Mouse (Mus musculus) liver, embryonic 15.5 days (tissue): ENCODE data around the gene Ybx2. TPM values are rescaled to one million over a fixed set of nuclear protein-coding genes. Genes with fewer than 3 reads are reported as not detected.

Source experiments
- ATAC-seq: fragments of 200-750 bp; cut with Nextera tagmentation; 2 replicates; pipeline ENCODE4 v1.8.0; 2017; ENCODE audit warnings: moderate number of reproducible peaks, mild to moderate bottlenecking, moderate library complexity; ENCODE audit not compliant: insufficient read depth
- H3K27ac ChIP-seq: fragments of 300-500 bp; sonication (generic); replicated peaks from 2 replicates; pipeline ENCODE4 v1.5.1; 2015; ENCODE audit warnings: mild to moderate bottlenecking, inconsistent platforms
- H3K27me3 ChIP-seq: fragments of 300-500 bp; sonication (generic); 2 replicates; pipeline ENCODE4 v1.6.1; 2015; ENCODE audit warnings: mild to moderate bottlenecking, inconsistent platforms
- H3K36me3 ChIP-seq: fragments of 300-500 bp; sonication (generic); replicated peaks from 2 replicates; pipeline ENCODE4 v1.6.1; 2015; ENCODE audit warnings: moderate library complexity, mild to moderate bottlenecking, inconsistent platforms
- H3K4me1 ChIP-seq: fragments of 300-500 bp; sonication (generic); replicated peaks from 2 replicates; pipeline ENCODE4 v1.6.1; 2015; ENCODE audit warnings: inconsistent platforms
- H3K4me2 ChIP-seq: fragments of 300-500 bp; sonication (generic); 2 replicates; pipeline ENCODE4 v1.6.1; 2015; ENCODE audit warnings: moderate library complexity, mild to moderate bottlenecking, inconsistent platforms
- H3K4me3 ChIP-seq: fragments of 300-500 bp; sonication (generic); replicated peaks from 2 replicates; pipeline ENCODE4 v1.5.1; 2015; ENCODE audit warnings: mild to moderate bottlenecking, inconsistent platforms
- H3K9ac ChIP-seq: fragments of 300-500 bp; sonication (generic); 2 replicates; pipeline ENCODE4 v1.6.1; 2015; ENCODE audit warnings: moderate library complexity, mild to moderate bottlenecking, inconsistent platforms
- H3K9me3 ChIP-seq: fragments of 300-500 bp; sonication (generic); replicated peaks from 2 replicates; pipeline ENCODE4 v1.6.1; 2016; ENCODE audit warnings: inconsistent platforms
- WGBS: fragments of 180-500 bp; shearing (Covaris S2); methylation state at CpG from one replicate; pipeline ENCODE4 v1.1.7; 2015; ENCODE audit warnings: mixed read lengths; ENCODE audit not compliant: insufficient replicate concordance; 5-methylcytosine and 5-hydroxymethylcytosine counted together
- polyA plus RNA-seq: library from polyadenylated mRNA; unstranded; fragments of >200 nt; fragmentation: Nextera tagmentation; extraction: Ambion mirVana; gene quantifications from 2 replicates; pipeline ENCODE4 v1.2.1, GENCODE M21; 2015

The Ybx2 gene
- polyA plus RNA-seq, 1 experiment from 2014 or later: not detected

- H3K9ac ChIP-seq: no peak overlapping the region
- no peak for ATAC-seq
Observed at GRCm38 (mm10) chr11:69965271-69966005, 29.8 kb downstream of the Ybx2 start.

GRCm38 (mm10) chr11:69966006-69966859 is 30.6 kb downstream of the Ybx2 start:
- peak overlapping the region; percentile 27; the same call in 1 of the 2 replicates for H3K9ac ChIP-seq
- no peak overlapping the region for H3K27ac ChIP-seq
- under 1% methylated on average over 58 of the region's 59 CpGs for WGBS

More at GRCm38 (mm10) chr11:69965271-69966005, 29.8 kb downstream of the Ybx2 start:
- peaks cover 79% of the 10 kb centered on the region for H3K27me3 ChIP-seq
- peaks cover 24% of the 10 kb centered on the region for H3K36me3 ChIP-seq
- peaks cover 29% of the 10 kb centered on the region for H3K4me1 ChIP-seq
- H3K4me2 ChIP-seq: peak overlapping the region; percentile 74
- H3K9me3 ChIP-seq: no peaks in the 10 kb centered on the region
- H3K27ac ChIP-seq: no peak overlapping the region
- WGBS: 4% methylated on average over 49 of the region's 49 CpGs
- peak overlapping the region; percentile 47 for H3K4me3 ChIP-seq

GRCm38 (mm10) chr11:69966860-69967517 is 31.4 kb downstream of the Ybx2 start:
- peaks cover 35% of the 10 kb centered on the region for H3K36me3 ChIP-seq
- WGBS: 23% methylated on average over 17 of the region's 17 CpGs
- no peak overlapping the region for H3K27ac ChIP-seq
- peak overlapping the region; percentile 74 for H3K4me2 ChIP-seq
- peaks cover 64% of the 10 kb centered on the region for H3K27me3 ChIP-seq
- H3K9me3 ChIP-seq: no peaks in the 10 kb centered on the region
- H3K9ac ChIP-seq: no peak overlapping the region
- H3K4me3 ChIP-seq: peak overlapping the region; percentile 47
- H3K4me1 ChIP-seq: peaks cover 29% of the 10 kb centered on the region
- no peak for ATAC-seq

More at GRCm38 (mm10) chr11:69966006-69966859, 30.6 kb downstream of the Ybx2 start:
- Histone ChIP-seq H3K36me3 (peaks cover 28% of the 10 kb centered on the region), H3K9me3 (no peaks in the 10 kb centered on the region), H3K4me1 (peaks cover 29% of the 10 kb centered on the region), H3K27me3 (peaks cover 72% of the 10 kb centered on the region), H3K4me2 (peak overlapping the region; percentile 74), H3K4me3 (peak overlapping the region; percentile 47)
- peak; percentile 43; the same call in 1 of the 2 replicates for ATAC-seq

GRCm38 (mm10) chr11:69968793-69969192 is 33.2 kb downstream of the Ybx2 start:
- Histone ChIP-seq H3K4me1 (peaks cover 29% of the 10 kb centered on the region), H3K27ac (no peak overlapping the region), H3K27me3 (peaks cover 46% of the 10 kb centered on the region), H3K36me3 (peaks cover 51% of the 10 kb centered on the region), H3K4me3 (no peak overlapping the region), H3K9ac (no peak overlapping the region), H3K9me3 (no peaks in the 10 kb centered on the region), H3K4me2 (no peak overlapping the region)
- ATAC-seq: no peak
- 65% methylated on average over 4 of the region's 4 CpGs for WGBS

- Histone ChIP-seq H3K27me3 (peaks cover 32% of the 10 kb centered on the region), H3K4me1 (peaks cover 25% of the 10 kb centered on the region), H3K4me2 (no peak overlapping the region), H3K9ac (no peak overlapping the region), H3K4me3 (no peak overlapping the region), H3K27ac (no peak overlapping the region), H3K36me3 (peaks cover 66% of the 10 kb centered on the region), H3K9me3 (no peaks in the 10 kb centered on the region)
- 76% methylated on average over 6 of the region's 6 CpGs for WGBS
- no peak for ATAC-seq
Observed at GRCm38 (mm10) chr11:69970222-69970621, 34.6 kb downstream of the Ybx2 start.

GRCm38 (mm10) chr11:69970775-69971174 is 35.2 kb downstream of the Ybx2 start:
- Histone ChIP-seq H3K9ac (no peak overlapping the region), H3K27ac (no peak overlapping the region), H3K36me3 (peaks cover 66% of the 10 kb centered on the region), H3K4me1 (peaks cover 19% of the 10 kb centered on the region), H3K4me3 (no peak overlapping the region), H3K4me2 (no peak overlapping the region), H3K27me3 (peaks cover 27% of the 10 kb centered on the region), H3K9me3 (no peaks in the 10 kb centered on the region)
- ATAC-seq: no peak
- WGBS: 54% methylated on average over 3 of the region's 3 CpGs

GRCm38 (mm10) chr11:69974907-69975306 is 39.3 kb downstream of the Ybx2 start:
- no peak overlapping the region for H3K4me3 ChIP-seq
- ATAC-seq: no peak
- H3K4me1 ChIP-seq: peaks cover 16% of the 10 kb centered on the region
- H3K36me3 ChIP-seq: peaks cover 74% of the 10 kb centered on the region
- no peak overlapping the region for H3K9ac ChIP-seq
- H3K9me3 ChIP-seq: no peaks in the 10 kb centered on the region
- no peak overlapping the region for H3K27ac ChIP-seq
- H3K27me3 ChIP-seq: no peaks in the 10 kb centered on the region
- no peak overlapping the region for H3K4me2 ChIP-seq
- 76% methylated on average over 2 of the region's 2 CpGs for WGBS

GRCm38 (mm10) chr11:69976271-69976670 is 40.7 kb downstream of the Ybx2 start:
- H3K4me3 ChIP-seq: no peak overlapping the region
- WGBS: 63% methylated on average over 4 of the region's 4 CpGs
- no peak overlapping the region; the same call in 1 of the 2 replicates for H3K9ac ChIP-seq

GRCm38 (mm10) chr11:69979827-69980195 is 44.2 kb downstream of the Ybx2 start:
- Histone ChIP-seq H3K9me3 (no peaks in the 10 kb centered on the region), H3K36me3 (peaks cover 48% of the 10 kb centered on the region), H3K4me2 (peak overlapping the region; percentile 96), H3K9ac (peak overlapping the region; percentile 97), H3K27me3 (no peaks in the 10 kb centered on the region), H3K27ac (peak overlapping the region; percentile 98), H3K4me1 (peaks cover 44% of the 10 kb centered on the region), H3K4me3 (peak overlapping the region; percentile 86)
- peak; percentile 37 for ATAC-seq
- 2% methylated on average over 16 of the region's 16 CpGs for WGBS

More at GRCm38 (mm10) chr11:69976271-69976670, 40.7 kb downstream of the Ybx2 start:
- no peaks in the 10 kb centered on the region for H3K9me3 ChIP-seq
- no peak overlapping the region for H3K27ac ChIP-seq
- no peak overlapping the region for H3K4me2 ChIP-seq
- peaks cover 64% of the 10 kb centered on the region for H3K36me3 ChIP-seq
- no peak for ATAC-seq
- H3K4me1 ChIP-seq: peaks cover 17% of the 10 kb centered on the region
- no peaks in the 10 kb centered on the region for H3K27me3 ChIP-seq

GRCm38 (mm10) chr11:69980196-69981140 is 44.9 kb downstream of the Ybx2 start:
- peak overlapping the region; percentile 96 for H3K4me2 ChIP-seq
- H3K36me3 ChIP-seq: peaks cover 50% of the 10 kb centered on the region
- WGBS: under 1% methylated on average over 53 of the region's 60 CpGs
- no peaks in the 10 kb centered on the region for H3K27me3 ChIP-seq
- peak overlapping the region; percentile 97 for H3K9ac ChIP-seq
- peak; percentile 88 for ATAC-seq
- H3K4me1 ChIP-seq: peaks cover 44% of the 10 kb centered on the region
- H3K4me3 ChIP-seq: peak overlapping the region; percentile 86
- peak overlapping the region; percentile 98 for H3K27ac ChIP-seq
- no peaks in the 10 kb centered on the region for H3K9me3 ChIP-seq
